Mouse (Mus musculus) spleen, adult 2 months (tissue): ENCODE measurements at regions not wholly inside any gene's neighbourhood (a gene's known extent, or its start where the extent isn't known, plus 50 kb on each side); places are given as distances from the start of the nearest gene placed in this dataset.

ENCODE experiments used
- CTCF ChIP-seq: fragments of 200-500 bp; IDR thresholded peaks from 2 replicates; pipeline ENCODE4 v1.5.1; 2011; ENCODE audit warnings: mild to moderate bottlenecking, inconsistent platforms; ENCODE audit not compliant: insufficient read depth, insufficient read length, insufficient replicate concordance; ENCODE audit errors: extremely low read depth
- POLR2A ChIP-seq: fragments of 200-500 bp; IDR thresholded peaks from 2 replicates; pipeline ENCODE4 v1.6.1; 2011; ENCODE audit warnings: low read depth, low read length, inconsistent platforms

DNA sequence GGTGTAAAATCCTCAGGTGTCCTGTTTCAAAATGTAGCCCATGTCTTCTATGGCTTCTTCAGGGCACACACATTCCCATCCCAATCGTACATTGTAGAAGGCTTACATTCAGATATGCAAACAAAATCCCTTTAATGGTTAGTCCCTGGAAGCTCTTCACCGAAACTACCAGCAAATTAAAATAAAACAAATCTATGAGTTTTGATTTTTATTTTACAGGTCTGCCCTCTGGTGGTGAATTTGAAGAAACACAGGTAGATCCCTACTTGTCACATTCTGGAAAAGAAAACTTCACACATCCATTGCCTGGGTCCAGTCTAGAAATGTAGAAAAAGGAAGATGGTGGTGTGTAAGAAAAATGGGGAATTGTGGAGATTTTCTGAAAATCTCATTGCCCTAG is 51.5 kb upstream of the Slc25a36 start:
- TF ChIP-seq POLR2A (no peak), CTCF (no peak)
